Mouse (Mus musculus) erythroblast, adult 5-6 weeks (primary cell): Measurements from ENCODE around the gene Tuba8. TPM values are rescaled to one million over a fixed set of nuclear protein-coding genes. Genes with fewer than 3 reads are reported as not detected.

Experiments
- ATAC-seq: replicated peaks from 2 replicates; pipeline ENCODE4 v1.8.0; 2016; ENCODE audit warnings: moderate number of reproducible peaks, mild to moderate bottlenecking, moderate TSS enrichment, inconsistent platforms; ENCODE audit not compliant: poor library complexity, low FRiP score, severe bottlenecking
- total RNA-seq, 2 experiments: library from RNA; stranded (forward) in 1 of 2; stranded (reverse) in 1 of 2; fragments of 150-400 nt in 1 of 2; fragments of 200-764, 138-1000 nt in 1 of 2; gene quantifications; 2 replicates each; pipeline versions ENCODE4 v1.2.3 to v1.2.4; 2015 to 2017; ENCODE audit warnings: low replicate concordance in 2 of 2

The Tuba8 gene
- total RNA-seq, 2 experiments from 2014 or later = 6.7 to 14.4 TPM

DNA sequence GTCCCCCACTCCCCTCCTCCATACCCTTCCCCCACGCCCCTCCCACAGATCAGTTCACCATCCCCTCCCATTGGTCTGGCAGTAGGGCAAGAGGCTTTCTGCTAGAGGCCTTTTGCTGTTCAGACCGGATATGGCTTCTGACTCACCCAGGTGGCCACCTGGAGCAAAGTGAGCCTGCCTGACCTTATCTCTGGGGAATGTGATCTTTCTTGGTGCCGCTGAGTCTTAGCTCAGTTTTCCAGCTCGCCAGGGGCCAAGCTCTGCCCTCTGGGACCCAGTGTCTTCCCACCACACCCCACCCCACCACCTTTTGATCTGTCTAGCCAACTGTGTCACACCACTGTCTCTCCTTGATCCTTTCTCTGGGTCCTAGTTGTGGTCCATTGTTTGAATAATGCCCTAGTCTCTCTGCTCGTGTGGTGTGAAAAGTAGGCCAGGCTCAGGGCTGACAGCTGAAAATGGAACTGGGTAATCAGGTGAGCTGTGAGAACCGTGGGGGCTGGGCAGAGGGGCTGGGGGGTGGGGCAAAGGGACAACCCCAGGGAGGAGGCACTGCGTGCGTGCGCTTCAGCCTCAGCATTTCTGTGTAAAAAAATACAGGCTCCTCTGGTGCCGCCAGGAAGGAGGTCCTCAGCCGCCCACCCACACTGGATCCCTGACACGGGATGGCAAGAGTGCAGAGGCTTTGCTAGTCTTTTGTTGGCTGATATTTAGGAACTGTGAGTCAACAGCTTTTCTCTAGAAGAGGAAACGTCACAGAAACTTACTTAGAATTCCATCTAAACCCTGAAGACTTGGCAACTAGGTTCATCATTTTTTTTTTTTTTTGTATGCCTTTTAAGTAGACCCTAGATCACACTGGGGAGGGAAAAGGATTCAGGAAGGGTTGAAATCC is 16.2 kb upstream of the Tuba8 start:
- ATAC-seq = no peak

GRCm38 (mm10) chr6:121194956-121195731 is 15.4 kb upstream of the Tuba8 start:
- ATAC-seq = no peak

DNA sequence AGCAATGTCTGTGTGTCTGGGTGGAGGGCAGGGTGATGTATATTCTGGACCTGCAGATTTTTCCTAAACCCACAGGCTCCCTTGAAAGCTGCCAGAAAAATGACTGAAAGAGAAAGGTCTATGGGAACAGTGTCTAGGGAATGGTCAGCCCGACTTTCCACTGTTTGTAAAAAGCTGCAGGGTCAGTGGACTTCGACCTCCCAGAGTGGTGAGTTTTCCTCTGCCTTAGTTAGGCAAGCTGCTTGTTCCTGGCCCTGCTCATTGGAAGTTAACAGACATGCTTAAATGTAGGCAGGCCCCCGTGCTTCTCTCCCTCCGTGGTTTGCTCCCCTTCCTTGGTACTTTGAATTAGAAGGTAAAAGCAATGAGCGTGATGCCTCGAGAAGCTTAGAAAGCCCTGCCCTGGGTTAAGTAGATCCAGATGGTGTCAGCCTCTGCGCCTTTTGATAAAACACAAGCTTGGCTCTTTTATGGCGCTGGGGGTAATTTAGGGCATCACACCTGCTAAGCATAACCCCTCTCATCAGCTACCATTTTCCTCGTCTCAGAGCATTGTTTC is 12.6 kb upstream of the Tuba8 start:
- ATAC-seq = no peak

DNA sequence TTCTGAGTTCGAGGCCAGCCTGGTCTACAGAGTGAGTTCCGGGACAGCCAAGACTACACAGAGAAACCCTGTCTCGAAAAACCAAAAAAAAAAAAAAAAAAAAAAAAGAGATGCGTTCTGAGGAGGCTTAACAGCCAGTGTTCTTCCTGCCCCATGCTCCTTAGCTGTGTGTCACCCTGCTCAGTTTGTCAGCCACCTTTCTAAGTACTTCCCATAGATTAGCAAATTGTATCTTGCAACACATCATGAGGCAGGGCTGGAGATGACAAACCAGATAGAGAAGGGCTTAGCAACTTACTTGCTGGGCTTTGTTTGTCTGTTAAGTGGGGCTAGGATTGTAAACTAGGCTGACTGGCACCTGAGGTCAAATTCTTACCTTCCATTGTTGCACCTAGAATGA is 10.0 kb upstream of the Tuba8 start:
- ATAC-seq = no peak

- ATAC-seq = no peak
Measured at GRCm38 (mm10) chr6:121202026-121202425, 8.5 kb upstream of the Tuba8 start.

DNA sequence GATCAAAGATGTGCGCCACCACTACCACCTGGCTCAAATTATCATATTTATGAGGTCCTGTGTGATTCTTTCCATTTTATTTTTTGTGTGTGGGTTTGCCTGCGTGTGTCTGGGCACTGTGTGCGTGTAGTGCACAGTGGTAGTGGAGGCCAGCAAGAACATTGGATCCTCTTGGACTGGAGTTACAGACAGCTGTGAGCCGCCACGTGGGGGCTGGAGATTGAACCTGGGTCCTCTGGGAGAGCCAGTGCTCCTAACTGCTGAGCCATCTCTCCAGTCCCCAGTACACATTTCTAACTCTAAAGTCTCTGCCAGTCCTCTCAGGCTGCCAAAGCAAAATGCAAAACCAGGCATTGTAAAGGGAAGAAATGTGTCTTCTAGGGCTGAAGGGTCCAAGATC is 4.0 kb upstream of the Tuba8 start:
- ATAC-seq = no peak

DNA sequence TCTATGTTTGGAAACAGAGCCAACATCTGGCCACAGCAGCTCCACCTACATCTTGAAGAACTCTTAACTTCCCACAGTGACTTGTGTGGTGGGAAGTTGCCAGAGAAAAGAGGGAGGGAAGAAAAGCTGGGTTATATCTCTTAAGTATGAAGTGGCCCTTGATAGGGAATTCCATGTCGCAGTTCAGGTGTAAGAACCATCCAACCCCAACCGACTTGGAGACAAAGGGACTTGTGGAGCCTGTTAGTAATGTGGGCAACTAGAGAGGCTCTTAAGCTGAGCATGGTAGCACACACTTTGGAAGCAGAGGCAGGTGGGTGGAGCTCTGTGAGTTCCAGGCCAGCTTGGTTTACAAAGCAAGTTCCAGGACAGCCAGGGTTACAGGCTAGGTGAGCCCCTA is 912 bp upstream of the Tuba8 start:
- ATAC-seq = no peak

- ATAC-seq = no peak
Measured at GRCm38 (mm10) chr6:121210926-121211289, 412 bp downstream of the Tuba8 start.

DNA sequence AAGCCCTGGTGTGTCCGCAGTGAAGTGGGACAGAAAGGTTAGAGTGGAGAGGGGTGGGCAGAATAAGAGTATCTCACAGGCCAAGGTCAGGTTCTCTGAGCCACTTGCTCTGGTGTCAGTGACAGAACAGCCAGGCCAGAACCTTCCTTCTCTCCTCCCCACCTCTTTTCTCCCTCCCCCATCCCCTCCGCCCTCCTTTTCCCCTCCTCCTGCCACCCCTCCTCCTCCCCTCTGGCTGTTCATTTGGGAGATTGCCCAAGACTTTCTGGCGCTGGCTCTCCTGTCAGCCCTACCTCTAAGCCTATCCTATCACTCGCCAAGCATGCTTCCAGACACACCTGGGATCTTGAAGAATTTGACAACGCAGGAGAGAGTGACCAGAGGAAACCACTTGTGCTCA is 1.2 kb downstream of the Tuba8 start:
- ATAC-seq = no peak

- no peak for ATAC-seq
Measured at GRCm38 (mm10) chr6:121212988-121213387, 2.5 kb downstream of the Tuba8 start.

DNA sequence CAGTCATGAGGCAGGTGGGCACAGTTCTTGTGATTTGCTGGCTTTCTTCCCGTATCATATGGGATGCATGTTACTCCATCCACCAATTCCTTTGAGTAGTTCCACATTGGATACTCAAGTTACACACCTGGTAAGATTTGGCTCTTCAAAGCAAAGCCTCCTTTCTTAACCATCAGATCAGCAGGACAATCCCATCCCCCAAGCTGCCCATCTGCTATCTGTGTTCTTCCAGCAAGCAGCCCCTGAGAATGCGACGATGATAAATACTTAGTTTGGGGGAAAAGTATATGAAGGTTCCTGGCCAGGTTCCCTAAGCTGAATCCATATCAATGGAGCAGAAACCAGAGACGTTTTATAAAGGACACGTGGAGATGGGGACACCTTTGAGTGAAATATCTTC is 3.7 kb downstream of the Tuba8 start:
- no peak for ATAC-seq

- no peak for ATAC-seq
Measured at GRCm38 (mm10) chr6:121214667-121215330, 4.3 kb downstream of the Tuba8 start.

GRCm38 (mm10) chr6:121215336-121215735 is 4.8 kb downstream of the Tuba8 start:
- ATAC-seq = no peak

DNA sequence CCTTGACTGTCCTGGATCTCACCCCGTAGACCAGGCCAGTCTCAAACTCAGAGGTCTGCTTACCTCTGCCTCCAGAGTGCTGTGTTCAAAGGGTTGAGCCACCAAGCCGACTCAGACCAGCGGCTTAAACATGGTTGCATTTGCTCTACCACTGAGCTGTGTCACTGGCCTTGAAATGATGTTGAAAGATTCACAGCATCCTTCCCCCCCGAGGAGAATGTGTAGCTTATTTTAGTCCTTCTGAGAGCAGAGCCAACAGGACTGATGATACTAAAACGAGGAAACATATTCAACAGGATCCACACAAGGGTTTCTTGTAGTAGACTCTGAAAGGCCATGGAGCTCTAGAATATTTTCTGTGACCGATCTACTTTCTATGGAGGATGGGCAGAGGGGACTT is 5.4 kb downstream of the Tuba8 start:
- ATAC-seq = no peak

DNA sequence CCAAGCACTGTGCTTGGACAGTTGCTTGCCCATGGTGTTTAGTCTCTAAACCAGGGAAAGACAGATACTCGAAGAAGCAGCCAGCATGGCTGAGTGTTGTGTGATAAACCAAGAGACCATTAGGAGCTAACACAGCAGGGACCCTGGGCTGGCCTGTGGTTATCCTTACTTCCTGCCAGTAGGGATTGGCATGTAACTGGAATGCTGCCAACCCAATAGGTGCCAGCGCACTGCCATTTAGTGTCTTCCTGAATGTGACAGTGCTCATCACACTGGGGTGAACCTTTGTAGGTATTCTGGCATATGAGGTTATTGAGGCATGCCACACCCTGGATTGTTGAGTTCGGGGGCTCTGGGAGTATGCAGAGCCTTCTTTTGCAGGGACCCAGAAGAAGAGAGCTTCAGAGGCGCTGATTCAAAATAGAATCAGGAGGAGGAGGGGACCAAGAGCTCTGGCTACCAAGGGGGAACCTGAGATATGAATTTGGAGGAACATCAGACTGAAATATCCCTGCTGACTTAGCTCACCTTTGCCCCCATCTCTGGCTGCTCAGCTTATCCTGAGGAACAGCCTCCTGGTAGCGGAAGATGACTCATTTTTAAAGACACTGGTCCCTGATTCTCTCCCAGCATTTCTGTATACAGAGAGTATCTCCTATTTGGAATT is 6.2 kb downstream of the Tuba8 start:
- ATAC-seq = no peak

DNA sequence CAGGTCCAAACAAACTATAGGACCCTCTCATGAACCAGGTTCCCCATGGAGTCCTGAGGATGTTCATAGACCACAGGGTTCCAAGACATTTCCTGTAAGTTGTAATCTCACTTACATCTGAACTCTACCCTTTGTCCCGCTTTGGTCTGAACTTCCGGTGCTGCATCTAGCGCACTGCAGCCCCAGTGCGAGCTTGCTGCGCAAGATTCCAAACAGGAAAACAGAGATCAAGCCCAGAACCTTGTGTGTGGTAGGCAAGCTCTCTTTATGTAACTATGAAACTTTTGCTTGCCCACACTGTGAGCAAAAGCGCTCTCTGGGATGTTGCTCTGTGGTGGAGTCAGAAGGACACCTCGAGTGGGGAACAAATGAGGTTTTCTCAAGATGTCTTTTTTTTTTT is 7.5 kb downstream of the Tuba8 start:
- ATAC-seq = no peak

- no peak for ATAC-seq
Measured at GRCm38 (mm10) chr6:121219406-121219805, 8.9 kb downstream of the Tuba8 start.

DNA sequence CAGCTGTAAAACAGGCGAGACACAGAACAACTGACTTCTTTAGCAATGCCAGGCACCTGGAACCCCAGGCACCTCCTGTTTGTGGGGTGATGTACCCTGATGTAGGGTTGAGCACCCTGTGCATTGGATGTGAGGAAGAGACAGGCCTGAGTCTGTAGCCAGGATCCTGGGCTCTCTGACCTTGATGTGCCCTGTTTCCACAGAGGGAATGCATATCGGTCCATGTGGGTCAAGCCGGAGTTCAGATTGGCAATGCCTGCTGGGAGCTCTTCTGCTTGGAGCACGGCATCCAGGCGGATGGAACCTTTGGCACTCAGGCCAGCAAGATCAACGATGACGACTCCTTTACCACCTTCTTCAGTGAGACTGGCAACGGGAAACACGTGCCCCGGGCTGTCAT is 9.7 kb downstream of the Tuba8 start:
- ATAC-seq = no peak

DNA sequence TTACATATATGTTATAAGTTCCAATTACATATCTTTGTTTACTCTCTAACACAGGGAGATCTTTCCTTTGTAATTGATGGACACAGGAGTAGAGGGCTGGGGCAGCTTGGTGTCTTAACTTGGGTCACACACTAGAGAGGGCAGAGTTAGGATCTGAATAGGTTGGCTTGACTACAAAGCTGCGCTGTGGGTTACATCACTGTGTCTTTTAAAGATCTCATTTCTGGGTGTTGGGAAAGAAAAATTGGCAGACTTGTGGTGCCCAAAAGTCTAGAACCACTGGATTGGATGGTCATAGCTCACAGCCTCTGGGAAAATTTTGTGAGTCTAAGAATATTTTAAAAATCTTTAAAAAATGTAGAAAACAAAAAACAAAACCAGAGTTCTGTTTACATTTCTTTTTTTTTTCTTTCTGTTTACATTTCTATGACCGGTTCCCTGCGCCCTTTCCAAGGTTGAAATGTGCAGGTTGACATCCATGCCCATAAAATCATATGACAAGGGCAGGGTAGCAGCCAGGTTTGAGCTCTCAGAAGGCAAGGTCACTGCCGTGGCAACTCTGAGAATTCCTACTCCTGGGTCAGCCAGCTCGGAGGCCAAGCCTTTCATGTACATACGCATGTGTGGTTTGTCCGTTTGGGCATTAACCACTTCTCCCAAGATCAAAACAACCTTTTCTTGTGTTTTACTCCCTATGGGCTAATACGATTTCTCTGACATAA is 11.5 kb downstream of the Tuba8 start:
- ATAC-seq = no peak
